Mouse (Mus musculus) ES-E14 (cell line): ENCODE data around the gene Arpc4.

Experiments
- CHD2 ChIP-seq: IDR thresholded peaks from 2 replicates; pipeline ENCODE4 v1.6.1; 2014; ENCODE audit warnings: mild to moderate bottlenecking, low read depth, low read length, inconsistent platforms
- MAFK ChIP-seq: IDR thresholded peaks from 2 replicates; pipeline ENCODE4 v1.6.1; 2014; ENCODE audit warnings: mild to moderate bottlenecking, low read depth, low read length, inconsistent platforms; ENCODE audit not compliant: insufficient read depth
- ZC3H11A ChIP-seq: IDR thresholded peaks from 2 replicates; pipeline ENCODE4 v1.6.1; 2012; ENCODE audit warnings: low read depth, mild to moderate bottlenecking, inconsistent platforms, low read length, borderline replicate concordance

- TF ChIP-seq MAFK (no peak), ZC3H11A (no peak), CHD2 (no peak)
Observed at GRCm38 (mm10) chr6:113410001-113410400, 32.1 kb downstream of the Arpc4 start.
